Mouse (Mus musculus): ENCODE data around the gene Fam71f2.

Fam71f2 gene

DNA sequence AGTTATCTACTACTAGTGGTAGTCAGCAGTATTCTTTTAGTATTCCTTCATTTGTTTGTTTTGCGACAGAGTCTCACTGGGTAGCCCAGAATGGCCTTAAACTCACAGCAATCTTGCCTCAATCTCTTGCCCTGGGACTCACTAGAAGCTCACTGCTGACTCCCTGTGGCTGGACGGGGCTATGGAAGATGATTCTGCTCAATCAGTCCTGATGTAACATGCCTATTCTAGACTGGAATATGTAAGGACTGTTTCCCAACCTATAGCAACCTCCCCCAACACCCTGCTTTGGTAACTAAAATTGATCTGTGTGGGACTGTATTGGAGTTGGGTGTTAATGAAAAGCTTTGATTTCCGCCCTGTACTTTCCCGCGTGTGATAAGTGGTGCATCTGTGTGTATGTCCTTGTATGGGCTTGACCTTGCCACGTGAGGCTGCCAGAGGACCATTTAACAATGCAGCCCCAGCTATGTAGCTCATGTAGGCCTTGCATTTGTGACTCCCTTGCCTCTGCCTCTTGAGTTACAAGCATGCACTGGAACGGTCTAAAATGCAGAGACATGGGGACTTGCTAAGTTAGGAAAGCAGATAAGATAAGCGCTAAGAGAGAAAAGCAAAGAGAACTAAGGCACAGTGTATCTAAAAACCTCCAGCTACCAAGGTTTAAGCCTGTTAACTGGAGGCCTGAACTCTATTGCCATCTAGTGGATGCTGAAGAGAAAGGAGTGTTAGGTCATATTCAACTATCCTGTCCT lies 703 bp upstream of the Fam71f2 start:
- DNase-seq (ENCODE audit: low spot score in 2 of 2), result peak; percentile 47 to 60

DNA sequence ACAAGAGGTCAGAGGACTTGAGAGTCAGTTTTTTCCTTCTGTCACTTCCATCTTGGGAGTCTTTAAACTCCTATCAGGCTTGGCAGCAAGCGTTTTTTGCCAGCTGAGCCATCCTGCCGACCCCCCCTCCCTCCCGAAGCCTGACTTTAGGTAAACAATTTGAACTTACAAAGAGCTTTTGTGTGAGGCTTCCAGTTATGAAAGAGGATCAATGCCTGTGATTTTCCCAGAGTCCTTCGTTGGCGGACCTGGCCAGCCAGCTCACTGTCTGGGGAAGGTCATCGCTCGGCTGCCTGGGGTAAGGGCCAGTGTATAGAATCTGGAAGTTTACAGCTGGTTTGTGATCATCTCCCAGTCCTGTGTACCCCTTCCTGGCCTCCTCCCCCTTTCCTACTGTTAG lies 1.3 kb downstream of the Fam71f2 start:
- DNase-seq (ENCODE audit: low spot score in 2 of 2), result no peak

DNA sequence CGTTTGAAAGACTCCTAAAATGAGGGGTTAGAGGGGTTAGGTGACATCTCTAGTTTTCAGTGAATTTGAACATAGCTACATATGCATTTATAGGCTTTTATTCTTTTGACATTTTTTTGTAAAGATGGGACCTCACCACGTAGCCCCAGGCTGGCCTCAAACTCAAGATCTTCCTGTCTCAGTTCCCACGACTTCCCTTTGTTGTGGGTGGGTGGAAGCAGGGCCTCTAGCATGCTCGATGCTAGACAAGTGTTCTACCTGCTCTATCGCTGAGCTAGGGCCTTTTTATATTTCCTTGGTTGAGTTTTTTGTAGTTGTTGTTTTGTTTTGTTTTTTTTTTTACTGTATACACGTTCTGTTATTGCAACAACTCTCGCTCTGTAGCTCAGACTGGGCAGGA lies 7.5 kb downstream of the Fam71f2 start:
- DNase-seq (ENCODE audit: low spot score in 2 of 2), result no peak

DNA sequence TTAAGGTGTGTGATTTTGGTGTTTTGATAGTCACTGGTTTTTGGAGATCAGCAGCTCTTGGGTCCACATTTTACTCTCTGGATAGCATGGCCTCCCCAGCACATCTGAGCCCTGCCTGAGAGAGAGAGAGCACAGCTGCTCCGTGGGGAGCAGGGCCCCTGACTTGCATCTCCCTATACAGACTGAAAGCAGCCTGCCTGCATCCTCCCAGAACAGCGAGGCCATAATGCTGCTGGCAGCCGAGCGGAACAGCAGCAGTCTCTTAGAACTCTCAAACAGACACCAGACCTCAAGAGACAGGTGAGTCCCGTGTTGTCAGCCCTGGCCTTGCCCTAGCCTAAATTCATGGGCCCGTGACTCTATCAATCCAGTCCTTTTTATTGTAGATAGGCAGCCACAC lies 8.1 kb downstream of the Fam71f2 start:
- DNase-seq (ENCODE audit: low spot score in 2 of 2), result no peak

DNA sequence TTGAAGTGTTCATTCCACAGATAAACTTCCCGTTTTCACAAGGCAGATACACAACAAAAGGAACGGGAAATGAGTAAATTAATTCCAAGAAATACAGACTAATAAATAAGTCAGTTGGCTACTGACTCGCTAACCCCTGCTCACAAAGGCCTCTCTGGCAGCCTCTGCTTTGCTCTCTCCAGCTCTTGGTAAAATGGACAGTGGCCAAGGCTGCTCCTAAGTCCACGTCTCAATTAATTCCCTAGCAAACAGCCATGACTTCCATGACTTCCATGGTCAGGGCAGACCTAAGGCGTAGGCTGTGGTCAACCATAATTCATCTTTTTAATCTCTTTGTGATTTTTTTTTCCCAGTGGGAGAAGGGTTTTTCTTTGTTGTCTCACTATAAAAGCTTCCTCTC lies 8.6 kb downstream of the Fam71f2 start:
- no peak for DNase-seq (ENCODE audit: low spot score in 2 of 2)

DNA sequence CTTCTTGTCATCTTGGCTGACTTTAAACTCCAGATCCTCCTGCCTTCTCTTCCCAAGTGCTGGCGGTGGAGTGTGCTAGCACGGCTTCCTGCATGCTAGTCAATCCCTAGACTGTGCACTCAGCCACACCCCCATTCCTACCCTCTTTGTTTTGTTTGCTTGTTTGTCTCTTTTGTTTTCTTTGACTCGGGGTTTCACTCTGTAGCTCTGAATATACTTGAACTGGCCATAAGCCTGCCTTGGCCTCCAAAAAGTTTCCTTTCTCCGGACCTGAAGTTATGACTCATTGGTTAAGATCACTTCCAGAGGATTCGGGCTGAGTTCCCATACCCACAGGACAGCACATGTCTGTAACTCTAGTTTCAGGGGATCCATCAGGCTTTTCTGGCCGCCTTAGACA lies 9.3 kb downstream of the Fam71f2 start:
- no peak for DNase-seq (ENCODE audit: low spot score in 2 of 2)

DNA sequence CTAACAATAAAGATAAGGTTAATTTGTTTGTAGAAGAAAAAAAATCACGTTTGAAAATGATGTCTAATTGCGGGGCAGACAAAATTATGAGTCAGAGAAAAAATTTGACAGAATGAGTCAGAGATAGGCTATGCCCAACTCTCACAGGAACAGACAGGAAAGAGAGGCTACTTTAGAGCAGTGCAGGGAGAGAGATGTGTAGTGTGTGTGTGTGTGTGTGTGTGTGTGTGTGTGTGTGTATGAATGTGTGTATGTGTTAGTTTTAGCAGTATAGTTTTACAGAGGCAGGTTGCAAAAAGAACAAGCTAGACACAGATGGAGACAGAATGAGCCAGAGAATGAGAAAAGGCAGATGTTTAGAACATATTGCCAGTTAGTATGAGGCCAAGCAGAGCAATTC lies 19.7 kb downstream of the Fam71f2 start:
- DNase-seq (ENCODE audit: low spot score in 2 of 2), result no peak

DNA sequence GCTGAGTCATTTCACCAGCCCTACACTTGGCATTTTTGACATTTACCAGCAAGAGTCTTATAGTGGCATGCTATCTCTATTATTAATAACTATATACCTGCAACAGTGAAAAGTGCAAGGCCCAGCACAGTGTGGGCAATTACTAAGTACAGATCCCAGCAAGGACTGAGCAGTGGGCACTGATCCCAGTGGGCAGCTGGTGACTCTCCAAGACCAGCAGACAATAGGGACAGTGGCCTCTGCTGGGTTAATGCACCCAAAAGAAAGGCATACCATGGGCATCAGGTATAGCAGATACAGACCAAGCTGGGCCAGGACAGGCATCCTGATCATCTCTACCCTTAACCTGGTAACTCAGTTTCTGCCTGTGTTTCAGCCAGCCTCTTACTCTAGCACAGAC lies 23.9 kb downstream of the Fam71f2 start:
- DNase-seq (ENCODE audit: low spot score in 2 of 2), result no peak

DNA sequence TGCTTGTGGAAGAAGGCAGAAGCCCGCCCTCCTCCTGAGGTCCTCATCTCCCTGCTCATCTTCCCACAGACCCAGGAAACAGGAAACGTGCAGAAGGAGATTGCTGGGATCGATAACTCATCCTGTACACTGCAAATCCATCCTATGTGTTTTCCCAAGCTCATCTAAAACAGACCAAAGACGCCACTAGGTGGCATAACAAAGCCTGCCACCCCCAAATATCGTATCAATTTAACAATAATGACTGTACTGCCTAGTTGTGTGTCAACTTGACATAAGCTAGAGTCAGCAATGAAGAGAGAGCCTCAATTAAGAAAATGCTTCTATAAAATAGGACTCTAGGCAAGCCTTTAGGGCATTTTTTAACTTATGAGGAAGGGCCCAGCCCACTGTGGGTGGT lies 24.3 kb downstream of the Fam71f2 start:
- no peak for DNase-seq (ENCODE audit: low spot score in 2 of 2)

DNA sequence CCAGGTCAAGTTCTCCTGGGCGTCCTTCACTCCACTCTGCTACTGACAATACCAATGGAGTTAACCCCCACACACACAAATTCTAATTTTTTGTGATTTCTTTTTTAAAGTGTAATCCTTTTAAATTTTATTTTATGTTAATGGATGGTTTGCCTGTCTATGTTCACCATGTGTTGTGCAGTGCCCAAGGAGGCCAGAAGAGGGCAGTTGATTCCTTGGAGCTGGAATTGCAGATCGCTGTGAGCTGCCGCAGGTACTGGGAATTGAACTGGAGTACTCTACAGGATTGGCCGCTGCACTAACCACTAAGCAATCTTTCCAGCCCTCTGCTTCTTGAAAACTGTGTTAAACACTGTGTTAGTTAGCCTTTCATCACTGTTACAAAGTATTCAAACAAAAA lies 26.1 kb downstream of the Fam71f2 start:
- DNase-seq (ENCODE audit: low spot score in 2 of 2), result no peak

DNA sequence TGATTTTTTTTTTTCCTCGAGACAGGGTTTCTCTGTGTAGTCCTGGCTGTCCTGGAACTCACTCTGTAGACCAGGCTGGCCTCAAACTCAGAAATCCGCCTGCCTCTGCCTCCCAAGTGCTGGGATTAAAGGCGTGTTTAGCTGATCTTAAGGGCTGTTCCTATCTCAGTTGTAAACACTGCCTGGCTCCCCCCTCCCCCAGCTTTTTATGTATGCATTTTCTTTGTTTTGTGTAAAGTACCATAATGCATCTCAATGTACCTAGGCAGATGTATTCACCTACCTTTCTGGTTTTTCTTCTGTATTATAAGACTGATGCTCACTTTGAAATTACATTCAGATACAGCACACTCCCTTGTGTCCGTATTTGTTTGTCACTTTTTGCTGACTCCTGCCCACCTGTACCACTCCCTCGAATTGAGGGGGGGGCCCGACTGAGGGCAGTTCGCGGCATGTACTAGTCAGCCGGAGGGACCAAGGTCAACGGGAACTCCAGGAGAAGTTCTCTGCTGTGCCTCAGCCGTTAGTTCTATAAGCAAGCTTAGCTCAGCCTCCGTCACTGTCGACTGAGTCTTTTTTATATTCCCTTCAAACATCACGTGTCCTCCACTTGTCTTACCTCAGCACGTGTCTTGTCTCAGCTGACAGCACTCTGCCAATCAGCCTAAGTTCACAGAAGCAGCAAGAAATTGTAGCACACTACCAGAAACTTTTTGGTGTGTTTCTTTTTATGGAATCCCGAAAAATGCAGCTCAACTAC lies 29.6 kb downstream of the Fam71f2 start:
- no peak for DNase-seq (ENCODE audit: low spot score in 2 of 2)

DNA sequence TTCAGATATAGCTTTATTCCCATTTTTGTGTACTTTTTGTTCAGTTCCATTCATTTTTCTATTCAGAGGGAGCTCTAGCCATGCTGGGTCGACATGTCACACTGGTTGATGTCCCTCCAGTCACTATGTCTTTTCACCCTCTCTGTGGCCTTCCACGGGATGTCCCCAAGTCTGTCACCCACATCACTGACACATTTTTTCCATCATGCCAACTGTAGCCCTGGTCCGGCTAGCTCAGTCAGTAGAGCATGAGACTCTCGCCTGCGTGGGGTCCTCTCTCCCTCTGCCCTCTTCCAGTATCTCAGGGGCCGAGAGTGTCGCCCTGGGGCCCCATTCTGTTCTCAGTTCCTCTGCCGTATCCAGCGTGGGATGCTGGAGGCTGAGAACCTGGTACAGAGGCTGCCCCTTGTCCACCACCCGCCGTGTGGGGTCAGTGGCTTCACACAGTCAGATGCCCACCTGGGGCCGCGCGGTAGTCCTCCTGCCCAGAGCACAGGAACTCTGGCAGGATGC lies 34.4 kb downstream of the Fam71f2 start:
- DNase-seq (ENCODE audit: low spot score in 2 of 2), result no peak

DNA sequence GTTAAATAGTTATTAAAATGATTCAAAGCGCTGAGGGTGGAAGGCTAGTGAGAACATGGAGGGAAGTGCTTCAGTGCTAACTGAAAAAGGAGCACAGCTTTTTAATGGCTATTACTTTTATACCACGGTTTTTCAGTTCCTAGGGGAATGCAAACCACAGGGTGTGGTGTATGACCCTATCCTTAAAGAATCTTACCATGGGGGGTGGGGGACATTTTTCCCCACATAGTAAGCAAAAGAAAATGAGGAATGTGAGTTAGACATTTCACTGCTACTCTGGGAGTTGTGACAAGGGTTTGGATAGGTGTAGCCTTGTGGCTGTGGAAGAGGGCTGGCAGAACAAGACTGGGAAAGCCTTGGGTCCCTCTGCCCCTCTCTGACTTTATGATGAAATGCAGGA lies 37.9 kb downstream of the Fam71f2 start:
- no peak for DNase-seq (ENCODE audit: low spot score in 2 of 2)

DNA sequence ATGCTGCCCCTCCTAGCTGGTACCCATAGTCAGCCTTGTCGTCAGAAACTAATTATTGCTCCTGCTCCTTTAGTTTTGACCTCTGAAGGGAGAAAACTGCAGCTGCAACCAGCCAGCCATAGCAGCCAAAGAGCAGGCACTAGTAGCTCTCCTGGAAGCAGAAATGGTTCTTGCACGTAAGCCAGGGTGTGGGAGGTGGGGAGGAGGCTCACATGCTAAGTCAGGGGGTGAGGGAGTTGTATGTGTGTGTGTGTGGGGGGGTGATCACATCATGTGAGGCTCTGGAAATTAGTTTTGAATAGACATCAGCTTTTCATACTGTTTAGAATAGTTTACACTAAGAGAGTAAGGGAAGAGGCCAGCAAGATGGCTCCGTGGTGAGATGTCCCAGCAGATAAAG lies 38.5 kb downstream of the Fam71f2 start:
- DNase-seq (ENCODE audit: low spot score in 2 of 2), result no peak

DNA sequence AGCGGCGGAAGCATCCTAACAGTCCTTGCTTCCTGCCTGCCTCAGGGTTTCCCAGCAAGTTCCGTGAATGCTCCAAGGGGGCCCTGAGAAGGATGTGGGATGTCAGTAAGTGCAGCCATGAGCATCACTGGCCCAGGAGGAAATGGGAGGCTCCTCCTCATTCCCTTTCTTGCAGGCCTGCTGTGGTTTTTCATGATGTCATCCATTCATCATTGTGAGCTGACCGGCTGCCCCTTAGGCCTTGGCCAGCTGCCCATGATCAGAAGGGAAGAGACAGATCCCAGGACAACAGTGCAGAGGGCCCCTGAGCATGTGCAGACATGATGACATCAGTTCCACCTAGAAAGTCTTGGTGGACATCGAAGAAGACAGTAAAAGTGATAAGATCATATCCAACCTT lies 39.5 kb downstream of the Fam71f2 start, which contains the start of gene Fam71f1:
Gene Fam71f1 (plus strand): TSS at position 262 of the 400 bp plus-strand sequence.
- no peak for DNase-seq (ENCODE audit: low spot score in 2 of 2)

DNA sequence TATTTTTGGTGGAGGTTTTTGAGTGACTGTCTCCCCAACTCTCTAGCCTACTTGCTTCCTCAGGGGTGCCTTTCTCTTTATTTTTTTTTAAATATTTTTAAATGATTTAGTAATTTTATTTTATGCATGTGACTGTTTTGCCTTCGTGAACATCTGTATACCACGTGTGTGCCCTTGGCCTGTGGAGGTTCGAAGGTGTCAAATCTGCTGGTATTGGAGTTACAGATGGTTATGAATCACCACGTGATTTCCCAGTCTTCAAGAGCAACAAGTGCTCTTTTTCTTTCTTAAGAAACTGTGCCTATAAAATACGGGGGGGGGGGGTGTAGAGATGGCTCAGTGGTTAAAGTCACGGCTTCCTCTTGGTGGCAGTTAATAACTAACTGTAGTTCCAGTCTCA lies 42.2 kb downstream of the Fam71f2 start:
- DNase-seq (ENCODE audit: low spot score in 2 of 2), result no peak

DNA sequence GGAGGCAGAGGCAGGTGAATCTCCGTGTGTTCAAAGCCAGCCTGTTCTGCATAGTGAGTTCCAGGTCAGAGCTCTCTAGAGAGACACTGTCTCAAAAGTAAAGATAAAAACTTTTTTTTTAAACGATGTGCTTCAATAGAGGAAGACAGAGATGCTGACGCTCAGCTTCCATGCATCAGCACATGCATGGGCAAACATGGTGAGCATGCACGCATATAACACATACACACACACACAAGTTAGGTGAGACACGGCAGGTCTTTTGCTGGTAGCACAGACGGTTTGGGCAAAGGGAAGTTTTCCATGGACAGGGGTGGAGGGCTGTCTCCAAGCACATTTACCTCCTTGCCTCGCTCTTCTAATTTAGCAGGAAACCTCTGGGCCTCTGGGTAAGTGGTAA lies 42.8 kb downstream of the Fam71f2 start:
- DNase-seq (ENCODE audit: low spot score in 2 of 2), result no peak

DNA sequence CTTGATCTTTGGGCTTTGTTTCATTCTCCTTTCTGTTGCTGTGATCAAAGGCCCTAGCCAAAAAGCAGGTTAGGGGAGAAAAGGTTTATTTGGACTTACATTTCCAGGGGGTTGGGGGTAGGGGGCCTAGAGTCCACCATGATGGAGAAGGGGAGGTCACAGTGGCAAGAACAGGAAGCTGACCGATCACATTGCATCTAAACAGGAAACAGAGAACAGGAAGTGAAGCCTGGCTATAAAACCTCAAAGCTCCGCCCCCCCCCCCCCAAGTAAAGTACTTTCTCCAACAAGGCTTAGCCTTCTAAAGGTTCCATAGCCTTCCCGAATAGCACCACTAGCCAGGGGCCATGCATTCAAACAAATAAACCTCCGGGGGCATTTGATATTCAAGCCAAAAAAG lies 43.3 kb downstream of the Fam71f2 start:
- no peak for DNase-seq (ENCODE audit: low spot score in 2 of 2)

DNA sequence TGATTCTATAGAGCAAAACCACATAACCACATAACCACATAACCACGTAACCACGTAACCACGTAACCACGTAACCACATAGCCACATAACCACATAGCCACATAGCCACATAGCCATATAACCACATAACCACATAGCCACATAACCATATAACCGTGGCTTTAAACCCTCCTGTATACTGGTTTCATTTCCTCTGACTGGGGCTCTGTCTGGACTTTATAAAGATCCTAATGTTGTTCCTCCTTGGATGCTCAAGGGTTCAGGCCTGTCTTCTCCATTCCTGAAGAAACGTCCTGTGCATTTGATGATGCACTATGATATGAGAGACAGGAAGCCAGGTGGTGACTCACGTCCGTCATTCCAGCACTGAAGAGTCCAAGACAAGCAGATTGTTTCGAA lies 47.6 kb downstream of the Fam71f2 start:
- no peak for DNase-seq (ENCODE audit: low spot score in 2 of 2)

DNA sequence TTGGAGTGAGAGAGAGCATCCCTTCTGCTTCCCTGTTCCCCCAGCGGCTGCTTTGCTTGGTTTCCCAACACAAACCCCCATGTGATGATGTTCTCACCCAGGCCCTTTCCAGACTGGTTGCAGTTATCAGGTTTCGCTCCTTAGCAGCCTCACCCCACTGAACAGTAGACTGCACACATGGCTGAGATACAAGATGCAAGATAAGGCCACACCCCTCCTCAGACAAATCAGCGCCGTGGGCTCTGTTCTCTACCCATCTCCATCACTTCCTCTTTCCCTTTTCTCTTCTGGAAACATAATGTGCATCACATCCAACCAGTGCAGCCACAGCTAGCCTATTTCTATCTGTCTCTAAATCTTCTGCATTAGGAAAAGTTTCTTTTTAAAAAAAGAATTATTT lies 50.1 kb downstream of the Fam71f2 start:
- no peak for DNase-seq (ENCODE audit: low spot score in 2 of 2)

All from right cerebral cortex, postnatal 10 days (tissue).